Mouse (Mus musculus) cortical plate, adult 2 months (tissue): ENCODE results near the gene Cdh26.

Experiments used
- CTCF ChIP-seq: fragments of 200-500 bp; IDR thresholded peaks from 2 replicates; pipeline ENCODE4 v1.5.1; 2011; ENCODE audit warnings: mild to moderate bottlenecking, control low read depth, low read length; ENCODE audit not compliant: insufficient read depth; ENCODE audit errors: extremely low read depth
- POLR2A ChIP-seq: fragments of 200-500 bp; IDR thresholded peaks from 2 replicates; pipeline ENCODE4 v1.6.1; 2011; ENCODE audit warnings: mild to moderate bottlenecking, low read length, control low read depth; ENCODE audit not compliant: insufficient read depth; ENCODE audit errors: extremely low read depth

DNA sequence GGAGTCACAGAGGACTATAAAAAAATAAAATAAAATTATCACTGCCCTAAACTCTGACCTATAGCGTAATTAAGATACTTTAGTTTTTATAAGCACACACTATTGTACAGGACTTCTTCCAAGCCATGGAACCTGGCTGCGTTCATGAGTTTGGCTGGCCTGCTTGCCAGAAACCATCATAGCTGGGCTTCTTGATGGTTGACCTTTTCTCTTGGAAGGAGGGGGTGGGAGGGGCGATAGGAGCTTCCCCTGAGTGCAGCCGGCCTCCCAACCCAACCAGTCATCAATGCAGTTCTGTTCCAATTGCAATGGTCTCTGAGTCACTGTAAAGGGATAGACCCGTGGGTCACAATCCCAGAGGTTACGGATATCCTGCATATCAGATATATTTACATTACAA lies 20.0 kb upstream of the Cdh26 start:
- TF ChIP-seq CTCF (no peak), POLR2A (no peak)
